Mouse (Mus musculus): Measurements from ENCODE around the gene Gjc1.

Gjc1 gene

GRCm38 (mm10) chr11:102771916-102772714 is 47.4 kb downstream of the Gjc1 start:
- DNase-seq (ENCODE audit: low read depth, low spot score): no peak

DNA sequence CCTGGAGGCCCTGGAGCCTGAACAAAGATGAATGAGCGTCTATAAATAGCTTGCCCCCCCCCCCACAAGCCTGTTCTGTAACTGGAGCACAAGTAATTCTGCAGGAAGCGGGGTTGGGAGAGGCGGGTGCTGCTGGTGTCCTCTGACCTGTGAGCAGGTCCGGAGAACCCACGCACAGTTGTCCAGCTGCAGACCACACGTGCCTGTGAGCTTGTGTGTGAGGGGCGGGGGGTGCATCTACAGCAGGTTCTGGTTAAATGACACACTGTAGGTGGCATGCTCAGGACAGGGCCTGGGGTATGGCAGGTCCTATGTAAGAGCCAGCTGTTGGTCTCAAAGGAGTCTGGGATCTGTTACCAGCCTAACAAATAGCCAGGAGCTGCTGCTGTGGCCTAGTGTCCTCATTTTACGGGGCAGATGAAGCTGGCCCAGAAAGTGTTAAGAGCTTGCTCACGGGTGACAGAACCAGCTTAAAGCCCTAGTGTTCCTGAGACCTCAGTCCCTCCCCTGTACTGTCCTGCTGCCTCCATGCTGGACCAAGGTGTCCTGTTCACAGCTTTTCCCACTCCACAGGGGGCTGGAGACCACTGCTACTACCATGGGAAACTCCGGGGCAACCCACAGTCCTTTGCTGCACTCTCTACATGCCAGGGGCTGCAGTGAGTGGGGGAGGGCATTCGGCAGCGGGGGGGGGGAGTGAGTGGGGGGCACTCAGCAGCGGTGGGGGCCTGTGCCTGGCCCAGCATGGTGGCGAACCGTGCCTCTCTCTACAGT is 48.7 kb downstream of the Gjc1 start:
- no peak for DNase-seq (ENCODE audit: low read depth, low spot score)

- DNase-seq (ENCODE audit: low read depth, low spot score): no peak
These were observed 49.4 kb downstream of the Gjc1 start for GRCm38 (mm10) chr11:102769993-102770661.

DNA sequence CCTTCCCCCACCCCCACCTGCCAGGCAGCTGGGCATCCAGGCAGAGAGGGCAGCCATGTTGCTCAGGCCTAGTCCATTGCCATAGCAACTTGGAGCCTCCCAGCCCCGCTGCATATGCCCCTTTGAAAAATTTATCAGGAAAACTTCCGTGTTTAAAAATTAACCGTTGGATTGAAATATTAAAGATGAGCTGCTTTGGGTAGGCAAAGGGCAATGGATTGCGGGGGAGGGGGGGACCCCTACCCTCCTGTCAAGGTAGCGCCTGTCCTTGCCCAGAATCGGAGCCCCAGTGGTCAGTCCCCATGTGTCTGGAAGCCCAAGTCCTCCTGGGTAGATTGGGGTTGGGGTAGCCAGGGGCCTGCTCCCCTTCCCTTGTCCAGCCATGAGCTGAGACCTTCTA is 50.4 kb downstream of the Gjc1 start:
- DNase-seq (ENCODE audit: low read depth, low spot score): no peak

DNA sequence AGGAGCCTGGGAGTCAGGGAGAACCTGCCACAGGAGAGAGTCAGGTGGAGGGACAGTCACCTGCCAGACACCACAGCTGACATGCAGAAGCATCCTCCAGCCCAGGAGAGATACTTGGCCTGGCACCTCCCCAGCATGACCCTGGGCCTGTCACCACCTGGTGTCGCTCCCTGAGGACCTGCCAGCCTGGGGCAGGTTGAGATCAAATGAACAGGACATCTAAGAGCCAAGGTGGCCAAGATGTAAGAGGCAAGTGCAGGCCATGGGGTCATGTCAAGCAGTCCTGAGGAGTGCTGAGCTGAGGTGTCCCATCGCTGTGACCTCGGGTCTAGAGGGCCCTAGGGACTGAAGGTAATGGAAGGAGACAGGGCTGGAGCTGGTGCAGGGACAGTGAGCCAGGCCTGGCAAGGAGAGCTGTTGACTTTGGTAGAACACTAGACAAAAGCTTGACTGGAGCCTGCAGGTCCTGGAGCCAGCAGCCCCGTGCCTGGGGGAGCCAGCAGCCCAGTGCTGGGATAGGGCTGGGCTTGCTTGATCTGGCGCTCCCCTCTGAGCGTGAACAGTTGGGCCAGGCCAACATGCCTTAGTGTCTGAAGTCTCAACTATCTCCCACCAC is 52.3 kb downstream of the Gjc1 start:
- DNase-seq (ENCODE audit: low read depth, low spot score): no peak

- DNase-seq (ENCODE audit: low read depth, low spot score): no peak
These were observed 54.1 kb downstream of the Gjc1 start for GRCm38 (mm10) chr11:102765416-102765815.

GRCm38 (mm10) chr11:102763009-102763767 is 56.3 kb downstream of the Gjc1 start:
- DNase-seq (ENCODE audit: low read depth, low spot score): no peak

- no peak for DNase-seq (ENCODE audit: low read depth, low spot score)
These were observed 57.3 kb downstream of the Gjc1 start for GRCm38 (mm10) chr11:102762248-102762647.

GRCm38 (mm10) chr11:102761309-102762210 is 57.9 kb downstream of the Gjc1 start, which contains the start of gene Adam11:
Gene Adam11, plus strand, starts transcription at chr11:102761439.
- DNase-seq (ENCODE audit: low read depth, low spot score): no peak

GRCm38 (mm10) chr11:102760805-102761308 is 58.6 kb downstream of the Gjc1 start:
- no peak for DNase-seq (ENCODE audit: low read depth, low spot score)

GRCm38 (mm10) chr11:102758977-102759376 is 60.5 kb downstream of the Gjc1 start:
- DNase-seq (ENCODE audit: low read depth, low spot score): no peak

DNA sequence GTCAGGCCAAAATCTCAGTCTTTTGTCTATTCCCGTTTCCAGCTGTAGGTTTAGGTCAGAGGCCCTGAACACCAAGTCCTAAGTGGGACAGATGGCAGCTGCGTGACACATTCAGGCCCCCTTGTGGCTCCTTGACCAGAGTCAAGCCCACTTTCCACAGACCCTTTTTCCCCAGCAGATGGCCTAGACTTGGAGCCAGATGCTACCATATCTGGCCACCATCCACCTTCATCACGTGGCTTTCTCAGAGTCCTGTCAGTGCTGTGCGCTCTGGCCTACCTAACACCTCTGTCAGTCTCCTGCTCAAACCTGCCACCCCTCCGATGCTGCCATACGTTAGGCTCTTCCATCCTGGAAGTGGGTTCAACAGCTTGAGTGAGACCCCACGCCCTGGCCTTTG is 64.1 kb downstream of the Gjc1 start:
- DNase-seq (ENCODE audit: low read depth, low spot score): no peak

- DNase-seq (ENCODE audit: low read depth, low spot score): no peak
These were observed 65.1 kb downstream of the Gjc1 start for GRCm38 (mm10) chr11:102754416-102754815.

DNA sequence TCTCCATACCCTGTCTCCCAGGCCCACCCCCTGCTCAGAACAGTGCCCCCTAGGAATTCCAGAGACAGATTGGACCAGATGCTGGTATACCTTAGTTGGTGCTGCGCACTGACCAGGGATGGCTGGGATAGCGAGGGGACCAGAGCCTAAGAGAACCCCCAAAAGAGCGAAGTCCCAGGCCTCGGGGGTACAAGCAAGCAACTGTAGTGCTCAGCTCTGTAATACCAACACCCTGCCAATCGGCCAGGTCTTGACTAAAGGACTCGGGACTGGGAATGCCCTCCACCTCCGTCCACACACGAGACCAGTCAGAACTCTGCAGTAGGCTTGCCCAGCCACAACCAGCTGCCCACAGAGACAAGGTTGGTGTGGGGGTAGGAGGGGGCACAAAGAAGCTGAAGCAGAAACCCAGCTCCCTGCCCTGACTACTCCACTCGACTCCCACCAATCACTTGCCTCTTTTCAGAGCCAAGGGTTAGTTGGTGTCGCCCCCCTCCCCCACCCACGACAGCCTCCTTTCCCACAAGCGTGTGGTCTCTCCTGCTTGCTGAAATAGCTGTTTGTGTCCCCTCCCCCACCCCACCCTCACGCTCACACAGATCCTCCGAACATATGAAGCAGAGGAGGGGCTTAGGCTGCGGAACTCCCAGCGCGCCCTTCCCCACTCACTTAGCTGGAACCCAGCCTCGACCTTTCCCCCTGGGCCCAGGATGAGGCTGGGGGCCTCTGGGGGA is 65.7 kb downstream of the Gjc1 start:
- no peak for DNase-seq (ENCODE audit: low read depth, low spot score)

DNA sequence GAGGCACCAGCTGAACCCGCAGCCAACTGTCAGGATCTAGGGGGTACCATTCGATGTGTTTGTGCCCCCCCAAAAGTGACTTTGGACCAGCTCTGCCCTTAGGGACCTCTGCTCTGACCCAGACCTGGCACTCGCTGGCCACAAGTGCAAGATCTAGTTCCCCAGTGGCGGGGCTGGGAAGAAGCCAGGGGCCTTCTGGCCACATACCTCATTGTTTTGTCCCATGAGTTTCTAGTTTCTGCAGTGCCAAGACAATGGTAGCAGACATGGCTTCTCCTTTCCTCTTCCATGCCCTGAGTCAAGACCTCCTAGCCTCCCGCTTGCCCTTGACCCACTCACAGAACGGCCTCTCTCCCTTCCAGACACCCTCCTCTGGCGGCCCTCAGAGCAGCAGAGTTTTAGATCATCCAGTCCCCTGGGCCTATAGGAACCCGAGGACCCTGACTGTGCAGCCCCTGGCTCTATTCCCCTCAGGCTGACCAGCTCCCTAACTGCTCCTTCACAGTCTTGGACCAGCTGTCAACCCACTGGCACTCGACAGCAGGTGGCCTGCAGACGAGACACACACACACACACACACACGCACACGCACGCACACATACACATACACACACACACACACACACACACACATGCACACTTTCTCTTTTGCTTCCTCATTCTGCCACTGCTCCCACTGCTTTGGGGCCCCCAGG is 66.5 kb downstream of the Gjc1 start:
- DNase-seq (ENCODE audit: low read depth, low spot score): no peak

GRCm38 (mm10) chr11:102749712-102750111 is 69.8 kb downstream of the Gjc1 start:
- DNase-seq (ENCODE audit: low read depth, low spot score): no peak

Data from retina, adult 2 months (tissue).